Mouse (Mus musculus) B cell, adult 2 months (primary cell): Measurements from ENCODE around the gene Spata48.

Experiments
- DNase-seq, 2 experiments: peaks; one replicate each; pipeline ENCODE4 v3.0.0; 2022

Gene Spata48

GRCm38 (mm10) chr11:11461635-11462560 is at the start of gene Spata48, which contains the start of gene Zpbp:
Gene Spata48, plus strand, starts transcription at chr11:11462094.
Gene Zpbp, minus strand, starts transcription at chr11:11462408.
- peak; percentile 96 to 98 for DNase-seq

GRCm38 (mm10) chr11:11414188-11414587 is 47.7 kb upstream of the Spata48 start:
- DNase-seq, result no peak

- no peak for DNase-seq
These were observed 44.5 kb upstream of the Spata48 start for GRCm38 (mm10) chr11:11417356-11417755.

- peak; percentile 19 to 27 for DNase-seq
These were observed 6.9 kb upstream of the Spata48 start for GRCm38 (mm10) chr11:11455037-11455436.

- DNase-seq, result no peak
These were observed 632 bp downstream of the Spata48 start for GRCm38 (mm10) chr11:11462561-11462890.

- DNase-seq, result no peak
These were observed 7.0 kb downstream of the Spata48 start for GRCm38 (mm10) chr11:11468924-11469323.

GRCm38 (mm10) chr11:11484378-11484777 is 22.5 kb downstream of the Spata48 start:
- no peak for DNase-seq

- DNase-seq, result no peak
These were observed 30.1 kb downstream of the Spata48 start for GRCm38 (mm10) chr11:11492044-11492443.

- DNase-seq, result no peak
These were observed 33.8 kb downstream of the Spata48 start for GRCm38 (mm10) chr11:11495697-11496096.

GRCm38 (mm10) chr11:11499944-11500343 is 38.0 kb downstream of the Spata48 start:
- peak; percentile 82 for DNase-seq

- DNase-seq, result peak; percentile 74 to 75
These were observed 44.3 kb downstream of the Spata48 start for GRCm38 (mm10) chr11:11506187-11506586.

GRCm38 (mm10) chr11:11509413-11509812 is 47.5 kb downstream of the Spata48 start:
- DNase-seq, result no peak

GRCm38 (mm10) chr11:11512056-11512455 is 50.2 kb downstream of the Spata48 start:
- DNase-seq, result no peak

GRCm38 (mm10) chr11:11513008-11513799 is 51.3 kb downstream of the Spata48 start:
- DNase-seq, result peak in 1 of 2 experiments; percentile 35

GRCm38 (mm10) chr11:11514920-11515319 is 53.0 kb downstream of the Spata48 start:
- DNase-seq, result no peak

- DNase-seq, result no peak
These were observed 56.0 kb downstream of the Spata48 start for GRCm38 (mm10) chr11:11517781-11518435.

- DNase-seq, result no peak
These were observed 57.7 kb downstream of the Spata48 start for GRCm38 (mm10) chr11:11519255-11520243.

- peak; percentile 75 to 77 for DNase-seq
These were observed 60.1 kb downstream of the Spata48 start for GRCm38 (mm10) chr11:11521908-11522441.

GRCm38 (mm10) chr11:11528760-11529159 is 66.9 kb downstream of the Spata48 start:
- DNase-seq, result peak; percentile 52 to 58

- no peak for DNase-seq
These were observed 67.3 kb downstream of the Spata48 start for GRCm38 (mm10) chr11:11529165-11529564.

GRCm38 (mm10) chr11:11530126-11530525 is 68.2 kb downstream of the Spata48 start:
- DNase-seq, result no peak

GRCm38 (mm10) chr11:11536295-11536694 is 74.4 kb downstream of the Spata48 start:
- no peak for DNase-seq
